Mouse (Mus musculus) adrenal gland, adult 18-20 months (tissue): ENCODE measurements around the gene Mrpl41. TPM values are rescaled to one million over a fixed set of nuclear protein-coding genes. Genes with fewer than 3 reads are reported as not detected.
"Not testable (repeated sequence)": the region's sequence is repeated elsewhere in the genome, so short reads cannot be mapped to it uniquely, and the experiment has no call there.

ENCODE experiments used
- DNase-seq, 2 experiments: peaks; one replicate each; pipeline ENCODE4 v3.0.0; 2021 to 2022; ENCODE audit warnings: low spot score in 2 of 2
- microRNA-seq, 2 experiments: library from miRNA; unstranded; fragments of <30 nt; microRNA quantifications; one replicate each; pipeline ENCODE4 v1.2.0; 2021; ENCODE audit warnings: borderline number of aligned reads in 2 of 2
- total RNA-seq, 2 experiments: library from RNA; stranded (reverse); gene quantifications; 1 replicate in 1 of 2; 2 replicates in 1 of 2; pipeline ENCODE4 v1.2.3; 2021

Gene Mrpl41
- total RNA-seq, 2 experiments from 2014 or later: 85.2 to 88.0 TPM

GRCm38 (mm10) chr2:24944304-24944703 lies 30.6 kb downstream of the Mrpl41 start:
- not testable (repeated sequence) for DNase-seq

- DNase-seq: no peak
These were observed 32.8 kb downstream of the Mrpl41 start for GRCm38 (mm10) chr2:24942092-24942491.

DNA sequence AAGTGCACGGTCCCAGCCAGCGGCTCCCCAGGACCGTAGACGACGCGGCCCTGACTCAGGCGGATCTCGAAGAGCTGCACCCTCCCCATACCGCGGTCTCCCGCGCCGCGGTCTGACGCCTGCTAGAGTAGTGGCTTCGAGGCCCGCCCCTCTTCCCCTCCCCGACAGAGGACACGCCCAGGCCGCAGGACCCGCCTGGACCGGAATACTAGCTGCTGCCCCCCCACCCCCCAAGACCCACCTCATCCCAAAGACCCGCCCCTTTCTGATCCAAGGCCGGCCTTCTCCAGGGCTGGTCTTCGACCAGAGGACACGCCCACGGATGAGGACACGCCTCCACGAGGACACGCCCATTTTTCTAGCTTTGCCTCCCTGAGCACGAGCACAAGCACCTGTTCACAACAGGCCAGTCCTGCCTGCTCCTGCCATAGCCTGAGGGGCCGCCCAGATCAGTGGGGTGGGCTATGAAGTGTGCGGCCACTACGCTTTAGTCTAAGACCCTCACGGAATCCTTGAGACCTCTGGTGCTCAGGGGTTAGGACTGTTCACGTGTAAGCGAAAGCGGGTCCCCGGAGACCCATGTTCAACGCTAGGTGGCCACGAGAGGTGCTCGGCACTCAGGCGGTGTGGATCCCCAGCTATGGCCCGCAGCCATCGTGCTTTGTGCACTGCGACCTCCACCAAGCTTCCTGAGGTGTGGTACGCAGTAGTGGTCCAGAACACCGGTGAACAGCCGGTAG lies 39.7 kb downstream of the Mrpl41 start, which contains the start of gene Arrdc1:
TSS of gene Arrdc1 (minus strand) at position 196 of the 740 bp plus-strand sequence.
- DNase-seq: peak; percentile 85 to 90

- DNase-seq: peak in 1 of 2 experiments; percentile 12
These were observed 40.4 kb downstream of the Mrpl41 start for GRCm38 (mm10) chr2:24934441-24934963.

- DNase-seq: no peak
These were observed 45.3 kb downstream of the Mrpl41 start for GRCm38 (mm10) chr2:24929593-24929992.

GRCm38 (mm10) chr2:24929119-24929518 lies 45.8 kb downstream of the Mrpl41 start:
- no peak for DNase-seq

DNA sequence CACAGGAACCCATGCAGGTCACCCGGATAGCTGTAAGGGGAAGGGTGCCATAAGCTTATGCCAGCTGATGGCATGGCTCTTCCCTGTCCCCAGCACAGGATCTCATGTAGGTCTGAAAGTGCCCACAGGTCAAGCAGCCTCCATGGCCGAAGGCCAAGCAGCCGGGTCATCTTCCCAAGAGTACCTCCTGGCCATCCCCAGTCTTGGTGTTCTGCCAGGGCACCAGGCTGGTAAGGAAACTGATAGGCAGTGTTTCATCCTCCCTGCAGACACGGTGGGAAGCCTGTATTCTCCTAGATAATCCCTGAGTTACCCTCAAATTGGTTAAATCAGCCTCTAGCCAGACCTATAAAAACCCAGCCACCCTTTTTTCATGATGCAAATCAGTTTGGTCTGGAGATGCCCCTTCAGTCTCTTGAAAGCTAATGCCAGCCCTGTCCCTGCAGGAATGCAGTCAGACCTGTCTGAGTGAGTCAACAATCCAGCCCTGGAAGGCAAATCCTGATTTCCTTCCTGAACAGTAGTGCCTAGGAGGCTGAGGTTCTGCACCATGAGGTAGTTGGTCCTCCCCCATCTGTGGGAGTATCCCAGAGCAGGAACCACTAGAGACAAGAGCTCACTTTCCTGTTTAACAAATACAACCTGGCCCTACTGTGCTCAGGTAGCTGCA lies 47.0 kb downstream of the Mrpl41 start:
- no peak for DNase-seq

GRCm38 (mm10) chr2:24926965-24927358 lies 47.9 kb downstream of the Mrpl41 start:
- DNase-seq: no peak

- DNase-seq: no peak
These were observed 48.4 kb downstream of the Mrpl41 start for GRCm38 (mm10) chr2:24926345-24926964.

DNA sequence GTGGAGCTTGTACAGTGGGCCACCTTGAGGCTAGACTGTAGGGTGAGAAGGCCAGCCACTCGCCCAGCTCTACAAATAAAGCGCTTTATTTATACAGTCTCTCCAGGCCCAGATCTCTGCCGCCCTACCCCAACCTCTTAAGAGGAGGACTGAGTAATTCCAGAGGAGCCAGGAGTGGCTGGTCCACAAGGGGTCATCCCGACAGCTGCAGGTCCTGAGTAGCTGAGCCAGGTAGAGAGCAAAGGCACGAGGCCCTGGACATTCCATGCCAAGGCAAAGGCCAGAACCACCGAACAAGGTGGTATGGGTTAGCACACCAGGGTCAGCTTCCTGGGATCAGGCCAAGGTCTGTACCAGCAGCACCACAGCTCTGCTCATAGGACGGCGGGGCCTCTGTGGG lies 49.6 kb downstream of the Mrpl41 start:
- DNase-seq: no peak

Small RNA genes within 50 kb of the gene (microRNA-seq; reads per million reads assigned to microRNA genes)
- 0 reads per million in 2 experiments for gene Gm22875

Other genes with a start within 250 kb of the Mrpl41 start
- gene Cacna1b, start 211.9 kb downstream of the Mrpl41 start, total RNA-seq: 1 to 10 TPM; 2.3 to 2.8 TPM
- 10 to 100 TPM; 46.6 to 50.1 TPM for gene Ehmt1, start 55.5 kb downstream of the Mrpl41 start, total RNA-seq
- gene Arrdc1, start 39.8 kb downstream of the Mrpl41 start, total RNA-seq: 1 to 10 TPM; 9.2 to 9.9 TPM
- 10 to 100 TPM; 21.6 to 30.4 TPM for gene Zmynd19, start 25.3 kb downstream of the Mrpl41 start, total RNA-seq
- 10 to 100 TPM in 1 of 2 experiments, 1 to 10 TPM in 1; 6.6 to 10.8 TPM for gene Dph7, start 12.7 kb downstream of the Mrpl41 start, total RNA-seq
- 10 to 100 TPM; 36.3 to 47.2 TPM for gene Pnpla7, start 935 bp upstream of the Mrpl41 start, total RNA-seq
- gene Nsmf, start 79.3 kb upstream of the Mrpl41 start, total RNA-seq: 10 to 100 TPM; 43.4 to 55.4 TPM
- not detected for gene Entpd8, start 105.2 kb upstream of the Mrpl41 start, total RNA-seq
- gene Noxa1, start 120.1 kb upstream of the Mrpl41 start, total RNA-seq: not detected
- gene Nrarp, start 205.7 kb upstream of the Mrpl41 start, total RNA-seq: 1 to 10 TPM; 2.3 to 3.5 TPM
- 10 to 100 TPM; 11.6 to 19.5 TPM for gene Tor4a, start 221.8 kb upstream of the Mrpl41 start, total RNA-seq
- 10 to 100 TPM; 48.8 to 49.5 TPM for gene Nelfb, start 236.4 kb upstream of the Mrpl41 start, total RNA-seq
- not detected for gene Stpg3, start 239.5 kb upstream of the Mrpl41 start, total RNA-seq
- not detected for gene Fam166a, start 243.6 kb upstream of the Mrpl41 start, total RNA-seq
- 100 to 1,000 TPM; 284 to 287 TPM for gene Tubb4b, start 249.6 kb upstream of the Mrpl41 start, total RNA-seq